Mouse (Mus musculus) heart, adult 2 months (tissue): Measurements from ENCODE around the gene Klra17. TPM values are rescaled to one million over a fixed set of nuclear protein-coding genes. Genes with fewer than 3 reads are reported as not detected.
"Not testable (repeated sequence)": the region's sequence is repeated elsewhere in the genome, so short reads cannot be mapped to it uniquely, and the experiment has no call there.

Experiments used
- DNase-seq, 2 experiments: peaks; one replicate each; pipeline ENCODE4 v3.0.0; 2021
- H3K27ac ChIP-seq: fragments of 200-600 bp; 2 replicates; pipeline ENCODE4 v1.8.1; 2022
- H3K27me3 ChIP-seq: fragments of 200-500 bp; 2 replicates; pipeline ENCODE4 v1.6.1; 2012; ENCODE audit warnings: mild to moderate bottlenecking, low read length, inconsistent platforms, mixed read lengths; ENCODE audit not compliant: control insufficient read depth, insufficient read depth
- H3K36me3 ChIP-seq: fragments of 200-500 bp; 2 replicates; pipeline ENCODE4 v1.6.1; 2012; ENCODE audit warnings: low read length, inconsistent platforms; ENCODE audit not compliant: control insufficient read depth, insufficient read depth
- H3K4me1 ChIP-seq: fragments of 200-500 bp; 2 replicates; pipeline ENCODE4 v1.6.1; 2011; ENCODE audit warnings: low read length; ENCODE audit not compliant: control insufficient read depth, insufficient read depth
- H3K4me3 ChIP-seq: fragments of 200-600 bp; 2 replicates; pipeline ENCODE4 v1.8.1; 2022
- H3K79me2 ChIP-seq: fragments of 200-500 bp; replicated peaks from 2 replicates; pipeline ENCODE4 v1.6.1; 2012; ENCODE audit warnings: mild to moderate bottlenecking, inconsistent platforms, low read length, moderate library complexity, mixed read lengths; ENCODE audit not compliant: control insufficient read depth, insufficient read depth
- H3K9ac ChIP-seq: fragments of 200-500 bp; 2 replicates; pipeline ENCODE4 v1.6.1; 2012; ENCODE audit warnings: low read depth, mild to moderate bottlenecking, control low read depth, inconsistent platforms, low read length, mixed read lengths
- CTCF ChIP-seq: fragments of 200-600 bp; IDR thresholded peaks from 2 replicates; pipeline ENCODE4 v1.8.1; 2022; ENCODE audit warnings: antibody characterized with exemption, mild to moderate bottlenecking, moderate library complexity
- EP300 ChIP-seq: fragments of 200-500 bp; IDR thresholded peaks from 2 replicates; pipeline ENCODE4 v1.6.1; 2011; ENCODE audit warnings: low read depth, low read length, control low read depth; ENCODE audit not compliant: insufficient read depth
- POLR2A ChIP-seq: fragments of 200-500 bp; IDR thresholded peaks from 2 replicates; pipeline ENCODE4 v1.6.1; 2011; ENCODE audit warnings: mild to moderate bottlenecking, low read depth, low read length, control low read depth; ENCODE audit not compliant: insufficient read depth
- WGBS: fragments of 180-500 bp; shearing (Covaris S2); methylation state at CpG from one replicate; pipeline ENCODE4 v1.1.7; 2018; 5-methylcytosine and 5-hydroxymethylcytosine counted together
- intact Hi-C: fragments of 180-260 bp; cut with DNase I; formaldehyde crosslinking; loops from one replicate; pipeline ENCODE4 v1.15.1; 2025
- long read RNA-seq: library from polyadenylated mRNA; stranded (forward); transcript quantifications from one replicate; pipeline ENCODE4 v2.0.0, GENCODE M21; 2021
- polyA plus RNA-seq: library from polyadenylated mRNA; depleted of rRNA; stranded (reverse); fragments of >200 nt; gene quantifications from 2 replicates; pipeline ENCODE4 v1.2.3, GENCODE M21; 2012; rRNA removed
- total RNA-seq, 2 experiments: library from RNA; stranded (reverse); gene quantifications; 2 replicates each; pipeline ENCODE4 v1.2.3; 2021

Gene Klra17
- not detected for total RNA-seq
- not detected in 2 replicates for polyA plus RNA-seq
- long read RNA-seq, result 0 reads

DNA sequence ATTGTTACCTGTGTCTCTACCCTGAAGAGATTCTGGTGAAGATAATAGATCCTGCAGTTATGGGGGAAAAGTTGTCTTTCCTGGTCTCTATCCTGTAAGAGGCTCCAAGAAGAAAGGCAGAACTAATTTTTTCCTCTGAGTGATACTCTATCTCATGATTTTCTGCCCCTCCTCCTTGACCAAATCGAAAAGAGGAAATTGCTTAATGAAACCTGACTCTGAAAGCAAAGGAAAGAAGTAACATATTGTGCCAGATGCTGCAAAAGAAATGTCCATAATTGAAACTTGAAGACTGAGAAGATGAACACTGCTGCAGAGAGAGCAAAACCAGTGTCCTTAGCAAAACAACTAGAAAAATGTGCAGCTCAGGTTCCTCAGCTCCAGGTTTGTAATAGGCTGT is at the start of gene Klra17:
Gene Klra17, minus strand, starts transcription at position 124 of the 400 bp plus-strand sequence.
- no peak for TF ChIP-seq EP300
- TF ChIP-seq CTCF, result no peak
- no peak within 1 kb of the TSS for H3K9ac ChIP-seq
- no peaks in the 10 kb centered on the region for H3K27me3 ChIP-seq
- H3K4me1 ChIP-seq, result no peaks in the 10 kb centered on the region
- H3K79me2 ChIP-seq, result no peaks in the 10 kb centered on the region
- H3K36me3 ChIP-seq, result no peaks in the 10 kb centered on the region
- no peak for DNase-seq
- no peak within 1 kb of the TSS for H3K4me3 ChIP-seq
- H3K27ac ChIP-seq, result no peak within 1 kb of the TSS
- intact Hi-C loops, result no loop called here
- WGBS, result 17% methylated on average over 1 of the region's 1 CpGs

DNA sequence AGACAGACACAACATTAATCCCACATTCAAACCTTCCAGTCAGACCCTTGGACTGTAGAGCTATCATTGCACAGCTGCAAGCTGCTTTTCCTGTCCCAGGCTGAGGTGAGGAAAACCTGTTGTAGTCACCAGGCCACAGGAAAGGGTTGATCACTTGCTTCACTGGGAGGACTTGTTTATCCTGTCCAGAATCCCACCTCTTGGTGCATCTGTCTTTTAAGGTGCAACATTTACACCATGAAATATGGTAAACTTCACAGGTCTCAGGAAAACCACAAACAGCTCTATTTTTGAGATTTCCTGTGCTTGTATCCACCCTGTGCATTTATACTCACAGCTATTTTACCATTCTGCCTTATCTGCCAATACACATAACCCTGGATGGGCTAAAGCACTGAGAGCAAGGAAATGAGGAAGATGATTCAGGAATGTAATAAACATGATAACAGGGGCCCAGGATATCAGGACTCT is 41.0 kb upstream of the Klra17 start, which contains the start of gene Klra5:
Gene Klra5, minus strand, starts transcription at position 175 of the 471 bp plus-strand sequence.
- H3K4me3 ChIP-seq, H3K27me3 ChIP-seq, intact Hi-C loops, H3K79me2 ChIP-seq, H3K9ac ChIP-seq, H3K4me1 ChIP-seq, H3K36me3 ChIP-seq, DNase-seq, H3K27ac ChIP-seq: not testable (repeated sequence)

DNA sequence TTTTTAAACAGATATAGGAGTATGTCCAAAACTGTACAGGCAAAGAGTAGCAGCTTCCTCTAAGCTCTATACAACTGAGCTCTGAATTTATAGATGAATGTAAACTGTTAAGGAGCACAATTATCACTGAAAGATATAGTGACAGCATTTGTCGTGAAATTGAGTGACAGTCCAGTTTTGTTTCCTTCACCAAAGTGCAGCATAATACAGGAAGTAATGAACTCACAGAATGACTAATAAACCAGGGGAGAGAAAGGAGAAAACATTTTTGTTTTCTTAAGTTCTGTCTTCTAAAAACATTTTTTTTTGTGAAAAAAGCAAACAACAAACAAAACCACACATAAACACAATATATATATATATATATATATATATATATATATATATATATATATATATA is 40.5 kb upstream of the Klra17 start:
- no peak for DNase-seq
- Histone ChIP-seq H3K27ac (no peak overlapping the region), H3K36me3 (no peaks in the 10 kb centered on the region), H3K27me3 (no peaks in the 10 kb centered on the region), H3K9ac (no peak overlapping the region), H3K4me1 (no peaks in the 10 kb centered on the region), H3K4me3 (no peak overlapping the region), H3K79me2 (no peaks in the 10 kb centered on the region)
- TF ChIP-seq POLR2A (no peak), EP300 (no peak), CTCF (no peak)
- WGBS, result 50% methylated on average over 1 of the region's 1 CpGs
- intact Hi-C loops, result no loop called here

GRCm38 (mm10) chr6:129882525-129882924 is 6.1 kb upstream of the Klra17 start:
- intact Hi-C loops, result no loop called here
- Histone ChIP-seq H3K79me2 (no peaks in the 10 kb centered on the region), H3K27me3 (no peaks in the 10 kb centered on the region), H3K27ac (no peak overlapping the region), H3K4me3 (no peak overlapping the region), H3K4me1 (no peaks in the 10 kb centered on the region), H3K9ac (no peak overlapping the region), H3K36me3 (no peaks in the 10 kb centered on the region)
- WGBS, result 60% methylated on average over 2 of the region's 2 CpGs
- TF ChIP-seq CTCF (no peak), POLR2A (no peak), EP300 (no peak)
- DNase-seq, result no peak

- H3K27me3 ChIP-seq, H3K27ac ChIP-seq, H3K4me1 ChIP-seq, H3K36me3 ChIP-seq, H3K9ac ChIP-seq, H3K79me2 ChIP-seq, intact Hi-C loops, DNase-seq, H3K4me3 ChIP-seq: not testable (repeated sequence)
- WGBS, result no CpG with 5 or more reads among the region's 3 CpGs
Observed at GRCm38 (mm10) chr6:129862349-129862748, 14.1 kb downstream of the Klra17 start, which contains the start of gene Gm17631. TSS of gene Gm17631 (plus strand) at chr6:129862649.

GRCm38 (mm10) chr6:129825559-129825958 is 50.9 kb downstream of the Klra17 start:
- Histone ChIP-seq H3K4me3 (no peak overlapping the region), H3K36me3 (no peaks in the 10 kb centered on the region), H3K9ac (no peak overlapping the region), H3K27me3 (no peaks in the 10 kb centered on the region), H3K79me2 (no peaks in the 10 kb centered on the region), H3K27ac (no peak overlapping the region), H3K4me1 (no peaks in the 10 kb centered on the region)
- DNase-seq, result no peak
- intact Hi-C loops, result no loop called here
- TF ChIP-seq EP300 (no peak), CTCF (0 out of 2 replicates have a peak, but pooled peaks have one; percentile 23)
- 69% methylated on average over 1 of the region's 1 CpGs for WGBS

GRCm38 (mm10) chr6:129824004-129824403 is 52.5 kb downstream of the Klra17 start:
- Histone ChIP-seq H3K9ac (no peak overlapping the region), H3K79me2 (no peaks in the 10 kb centered on the region), H3K27ac (no peak overlapping the region), H3K4me3 (no peak overlapping the region), H3K4me1 (no peaks in the 10 kb centered on the region), H3K36me3 (no peaks in the 10 kb centered on the region), H3K27me3 (no peaks in the 10 kb centered on the region)
- WGBS, result 78% methylated on average over 1 of the region's 1 CpGs
- TF ChIP-seq EP300 (no peak), POLR2A (no peak), CTCF (no peak)
- intact Hi-C loops, result loop anchor here (5.0 kb wide), 1 partner anchor 37 kb away; no protein-coding TSS in a partner anchor
- DNase-seq, result no peak
